Mouse (Mus musculus) CH12.LX (cell line): ENCODE measurements around the gene Cdk4.

ENCODE experiments used
- CHD1 ChIP-seq: IDR thresholded peaks from 2 replicates; pipeline ENCODE4 v1.6.1; 2012; ENCODE audit warnings: low read depth, low read length, improper control_type of control experiment, inconsistent platforms
- CTCF ChIP-seq, 2 experiments: IDR thresholded peaks in 1 of 2; conservative IDR thresholded peaks in 1 of 2; 2 replicates each; pipeline ENCODE4 v1.5.1; 2011 to 2012; ENCODE audit warnings: low read depth in 2 of 2, low read length in 2 of 2, improper control_type of control experiment in 1 of 2, inconsistent platforms in 1 of 2, mild to moderate bottlenecking in 1 of 2, moderate library complexity in 1 of 2
- EP300 ChIP-seq: IDR thresholded peaks from 2 replicates; pipeline ENCODE4 v1.6.1; 2011; ENCODE audit warnings: low read length, improper control_type of control experiment
- HCFC1 ChIP-seq: IDR thresholded peaks from 2 replicates; pipeline ENCODE4 v1.6.1; 2012; ENCODE audit warnings: low read depth, mild to moderate bottlenecking, inconsistent platforms, low read length, improper control_type of control experiment
- MAX ChIP-seq: IDR thresholded peaks from 2 replicates; pipeline ENCODE4 v1.6.1; 2011; ENCODE audit warnings: low read length, improper control_type of control experiment
- POLR2A ChIP-seq: IDR thresholded peaks from 2 replicates; pipeline ENCODE4 v1.6.1; 2011; ENCODE audit warnings: low read depth, mild to moderate bottlenecking, improper control_type of control experiment, low read length
- SIN3A ChIP-seq: IDR thresholded peaks from 2 replicates; pipeline ENCODE4 v1.6.1; 2012; ENCODE audit warnings: low read length, improper control_type of control experiment, inconsistent platforms
- TCF12 ChIP-seq: IDR thresholded peaks from 2 replicates; pipeline ENCODE4 v1.6.1; 2014; ENCODE audit warnings: low read depth, mild to moderate bottlenecking, inconsistent platforms, low read length, improper control_type of control experiment
- ZC3H11A ChIP-seq: IDR thresholded peaks from 2 replicates; pipeline ENCODE4 v1.6.1; 2012; ENCODE audit warnings: low read depth, mild to moderate bottlenecking, inconsistent platforms, low read length, improper control_type of control experiment
- ZMIZ1 ChIP-seq: IDR thresholded peaks from 2 replicates; pipeline ENCODE4 v1.6.1; 2012; ENCODE audit warnings: low read depth, mild to moderate bottlenecking, inconsistent platforms, low read length, improper control_type of control experiment

DNA sequence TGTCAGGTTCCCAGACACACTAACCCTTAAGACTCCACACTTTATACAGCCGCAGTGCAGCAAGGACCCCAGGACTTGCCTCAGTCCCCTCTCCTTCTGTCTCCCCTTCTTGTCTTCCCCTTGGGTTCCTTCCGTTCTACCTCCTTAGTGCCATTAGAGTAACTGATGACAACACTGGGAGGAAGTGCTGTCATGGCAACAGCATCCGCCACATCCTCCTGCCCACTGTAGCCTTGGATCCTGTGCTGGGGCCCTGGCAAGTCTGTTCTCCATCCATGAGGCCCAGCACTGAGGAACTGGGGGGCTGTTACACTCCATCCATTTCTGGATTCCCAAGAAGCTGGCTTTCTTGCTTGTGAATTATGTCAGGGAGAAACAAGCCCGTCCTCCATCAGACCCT, 12.7 kb downstream of the Cdk4 start:
- no peak for TF ChIP-seq CTCF (conservative IDR thresholded peaks at IDR 0.05 in 1 of 2, IDR thresholded peaks at IDR 0.05 in 1 of 2; ENCODE audit: low read depth in 2 of 2, low read length in 2 of 2)
- no peak; the same call in 1 of the 2 replicates for TF ChIP-seq SIN3A
- TF ChIP-seq POLR2A: no peak
- TF ChIP-seq ZC3H11A: no peak
- TF ChIP-seq CHD1: no peak
- TF ChIP-seq TCF12: no peak; the same call in 1 of the 2 replicates
- no peak for TF ChIP-seq HCFC1
- no peak for TF ChIP-seq EP300
- TF ChIP-seq ZMIZ1: no peak
- TF ChIP-seq MAX: no peak
